Mouse (Mus musculus): ENCODE measurements at regions not wholly inside any gene's neighbourhood (a gene's known extent, or its start where the extent isn't known, plus 50 kb on each side); places are given as distances from the start of the nearest gene placed in this dataset.
"Not testable (repeated sequence)": the region's sequence is repeated elsewhere in the genome, so short reads cannot be mapped to it uniquely, and the experiment has no call there.

DNA sequence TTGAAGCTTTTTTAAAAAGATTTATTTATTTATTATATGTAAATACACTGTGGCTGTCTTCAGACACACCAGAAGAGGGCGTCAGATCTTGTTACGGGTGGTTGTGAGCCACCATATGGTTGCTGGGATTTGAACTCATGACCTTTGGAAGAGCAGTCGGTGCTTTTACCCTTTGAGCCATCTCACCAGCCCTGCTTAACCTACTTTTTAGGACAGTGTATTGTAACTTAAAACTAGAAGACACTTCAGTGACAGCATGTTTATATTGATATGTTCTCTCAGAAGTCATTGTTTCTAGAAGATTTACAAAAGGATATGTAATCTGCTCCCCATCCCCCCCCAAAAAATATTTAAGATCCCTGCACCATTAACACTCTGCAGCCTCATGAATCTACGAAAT lies 69.3 kb upstream of the Rack1 start:
- DNase-seq (ENCODE audit: low spot score); ATAC-seq (ENCODE audit: low read depth); H3K27me3 ChIP-seq (replicated peaks; ENCODE audit: control insufficient read depth, insufficient read depth, low read length); H3K27ac ChIP-seq (replicated peaks; ENCODE audit: low read depth, low read length); H3K36me3 ChIP-seq (ENCODE audit: control insufficient read depth, insufficient read depth, low read length); H3K9me3 ChIP-seq (ENCODE audit: control insufficient read depth, low read length); H3K9ac ChIP-seq (ENCODE audit: low read depth, low read length); H3K4me2 ChIP-seq (ENCODE audit: low read depth, low read length); H3K4me3 ChIP-seq (ENCODE audit: low read depth, low read length); H3K4me1 ChIP-seq (ENCODE audit: control insufficient read depth, insufficient read depth, low read length): not testable (repeated sequence)
- 81% methylated on average over 4 of the region's 4 CpGs for WGBS

DNA sequence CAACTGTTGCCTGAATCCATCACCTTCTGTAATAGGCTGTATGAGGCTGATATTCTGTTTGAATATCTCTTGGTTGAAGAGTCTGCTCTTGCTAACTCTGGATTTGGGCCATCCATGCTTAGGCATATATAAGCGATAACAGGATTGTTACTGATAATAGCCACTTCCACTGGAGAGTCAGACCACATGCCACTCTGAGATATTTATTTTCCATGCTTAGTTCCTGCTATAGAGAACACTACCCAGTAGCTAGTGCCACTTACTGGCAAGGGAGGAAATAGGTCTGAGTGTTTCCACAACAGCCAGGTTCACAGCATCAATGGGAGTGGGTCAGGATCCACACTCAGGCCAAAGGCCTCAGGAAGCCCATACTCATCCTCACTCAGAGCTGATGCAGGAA lies 53.6 kb upstream of the Rack1 start:
- Histone ChIP-seq H3K9ac (ENCODE audit: low read depth, low read length) (no peak overlapping the region), H3K36me3 (ENCODE audit: control insufficient read depth, insufficient read depth, low read length) (no peaks in the 10 kb centered on the region), H3K4me1 (ENCODE audit: control insufficient read depth, insufficient read depth, low read length) (no peaks in the 10 kb centered on the region), H3K27ac (replicated peaks; ENCODE audit: low read depth, low read length) (no peak overlapping the region), H3K9me3 (ENCODE audit: control insufficient read depth, low read length) (no peaks in the 10 kb centered on the region), H3K27me3 (replicated peaks; ENCODE audit: control insufficient read depth, insufficient read depth, low read length) (no peaks in the 10 kb centered on the region), H3K4me2 (ENCODE audit: low read depth, low read length) (no peak overlapping the region), H3K4me3 (ENCODE audit: low read depth, low read length) (no peak overlapping the region)
- DNase-seq (ENCODE audit: low spot score) (no peak), ATAC-seq (ENCODE audit: low read depth) (no peak)
- WGBS, result 93% methylated on average over 1 of the region's 1 CpGs

DNA sequence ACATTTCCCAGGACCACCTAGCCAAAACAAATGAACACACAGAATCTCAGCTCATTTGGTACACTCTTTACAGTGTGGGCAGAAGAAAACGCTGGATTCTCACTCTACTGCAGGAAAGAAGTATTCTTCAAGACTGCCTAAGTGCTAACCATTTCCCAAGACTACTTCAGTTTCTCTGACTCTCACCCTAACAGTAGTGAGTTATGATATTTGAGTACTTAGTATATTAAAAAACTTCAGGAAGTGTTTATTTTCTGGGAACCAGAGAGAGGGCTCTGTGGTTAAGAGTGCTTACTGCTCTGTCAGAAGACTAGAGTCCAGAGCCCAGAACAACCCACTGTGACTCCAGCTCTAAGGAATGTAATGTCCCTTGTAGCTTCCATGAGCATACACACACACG lies 52.1 kb upstream of the Rack1 start:
- 61% methylated on average over 2 of the region's 2 CpGs for WGBS
- H3K4me2 ChIP-seq (ENCODE audit: low read depth, low read length), result no peak overlapping the region
- no peak overlapping the region for H3K27ac ChIP-seq (replicated peaks; ENCODE audit: low read depth, low read length)
- no peak overlapping the region for H3K4me3 ChIP-seq (ENCODE audit: low read depth, low read length)
- no peaks in the 10 kb centered on the region for H3K4me1 ChIP-seq (ENCODE audit: control insufficient read depth, insufficient read depth, low read length)
- no peak overlapping the region for H3K9ac ChIP-seq (ENCODE audit: low read depth, low read length)
- ATAC-seq (ENCODE audit: low read depth) (no peak), DNase-seq (ENCODE audit: low spot score) (no peak)
- H3K27me3 ChIP-seq (replicated peaks; ENCODE audit: control insufficient read depth, insufficient read depth, low read length), result no peaks in the 10 kb centered on the region
- no peaks in the 10 kb centered on the region for H3K9me3 ChIP-seq (ENCODE audit: control insufficient read depth, low read length)
- no peaks in the 10 kb centered on the region for H3K36me3 ChIP-seq (ENCODE audit: control insufficient read depth, insufficient read depth, low read length)
